Mouse (Mus musculus) spleen, postnatal 14 days (tissue): ENCODE data around the gene Itga10.
"Not testable (repeated sequence)": the region's sequence is repeated elsewhere in the genome, so short reads cannot be mapped to it uniquely, and the experiment has no call there.

ENCODE experiments used
- DNase-seq, 2 experiments: peaks; one replicate each; pipeline ENCODE4 v3.0.0; 2021 to 2022; ENCODE audit warnings: low spot score in 2 of 2

The Itga10 gene

DNA sequence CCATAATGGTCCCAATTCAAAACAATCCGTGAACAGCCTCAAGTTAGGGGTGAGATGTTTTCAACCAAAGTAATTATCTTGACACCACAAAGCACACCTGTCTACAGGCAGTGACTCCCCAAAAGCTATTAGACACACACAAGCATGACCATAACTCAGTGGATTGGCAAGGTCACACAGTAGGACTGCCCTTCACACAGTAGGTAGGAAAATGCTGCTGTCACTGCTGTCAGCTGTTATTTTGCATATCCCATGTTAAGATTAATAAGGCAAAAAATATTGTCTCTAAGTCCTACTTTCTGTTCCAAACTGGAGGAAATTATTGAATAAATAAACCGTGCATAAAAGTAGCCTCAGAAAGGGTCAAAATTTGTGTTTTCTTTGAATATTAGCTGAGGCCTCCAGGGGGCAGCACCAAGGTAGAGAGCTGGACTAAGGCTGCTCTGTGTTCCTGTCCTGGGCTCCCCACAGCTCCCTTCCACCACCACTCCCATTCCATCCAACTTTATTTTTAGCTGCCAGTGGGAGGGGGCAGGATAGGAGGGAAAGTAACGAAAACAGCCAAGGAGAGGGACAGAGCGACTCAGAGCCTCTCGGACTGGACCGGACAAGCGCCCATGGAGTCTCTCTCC, at the start of gene Itga10:
TSS of gene Itga10 (plus strand) at position 567 of the 632 bp plus-strand sequence.
- no peak for DNase-seq

DNA sequence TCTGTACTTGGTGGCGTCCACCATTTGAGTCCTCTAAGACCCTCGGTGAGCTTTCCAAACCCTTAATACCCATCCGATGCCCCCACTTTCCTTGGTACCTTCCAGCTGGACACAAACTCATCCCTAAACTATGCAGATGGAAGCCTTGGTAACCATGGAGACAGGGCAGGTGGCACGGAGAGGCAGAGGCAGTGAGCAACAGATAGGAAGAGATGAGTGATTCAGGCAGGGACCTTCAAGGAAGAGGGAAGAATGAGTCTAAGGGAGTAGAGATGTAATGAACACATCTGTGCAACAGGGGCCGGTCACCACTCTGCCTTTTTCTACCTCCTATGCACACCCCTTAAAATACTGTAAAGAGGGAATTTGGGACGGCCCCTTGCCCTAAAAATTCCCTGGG, 49.7 kb upstream of the Itga10 start:
- DNase-seq: no peak

DNA sequence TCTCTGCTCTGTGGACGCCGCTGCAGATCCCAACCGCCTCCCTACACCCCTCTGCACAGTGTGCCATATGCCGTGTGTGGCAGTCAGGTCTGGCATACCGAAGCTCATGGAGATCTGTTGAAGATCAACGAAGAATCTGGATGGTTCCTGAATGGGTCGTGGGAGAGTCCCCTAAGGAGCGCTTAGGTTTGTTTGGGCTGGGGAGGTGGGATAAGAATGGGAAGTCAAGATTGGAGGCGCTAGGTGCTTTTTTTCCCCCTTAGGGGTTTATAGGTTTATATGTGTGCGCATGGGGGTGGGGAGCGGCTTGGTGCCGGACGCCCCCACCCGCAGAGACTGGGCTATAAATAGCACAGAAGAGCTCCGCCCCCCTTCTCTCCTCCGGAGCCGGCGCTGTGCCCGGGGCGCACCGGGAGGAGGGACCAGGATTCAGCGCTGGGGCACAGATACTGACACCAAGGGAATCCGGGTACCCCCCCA, 49.1 kb upstream of the Itga10 start, which contains the start of gene Ankrd34a:
TSS of gene Ankrd34a (plus strand) at position 409 of the 480 bp plus-strand sequence.
- DNase-seq: no peak

DNA sequence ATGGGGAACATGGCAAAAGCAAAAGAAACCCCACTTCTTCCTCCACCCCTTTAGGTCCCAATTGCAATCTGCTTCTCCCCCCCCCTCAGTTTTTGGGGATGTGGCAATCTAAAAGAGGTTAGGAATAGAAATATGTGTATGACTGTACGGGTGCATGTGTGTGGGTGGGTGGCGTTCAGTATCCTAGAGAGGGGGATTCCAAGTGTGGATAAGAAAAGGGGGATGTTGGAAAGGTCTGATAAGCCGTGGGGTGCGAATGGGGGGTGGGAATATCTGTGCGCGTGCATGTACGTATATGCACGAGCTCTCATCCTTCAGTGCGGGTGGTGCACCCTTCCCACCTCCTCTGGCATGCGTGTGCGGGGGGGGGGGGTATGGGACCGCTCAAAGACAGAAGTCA, 48.5 kb upstream of the Itga10 start:
- no peak for DNase-seq

DNA sequence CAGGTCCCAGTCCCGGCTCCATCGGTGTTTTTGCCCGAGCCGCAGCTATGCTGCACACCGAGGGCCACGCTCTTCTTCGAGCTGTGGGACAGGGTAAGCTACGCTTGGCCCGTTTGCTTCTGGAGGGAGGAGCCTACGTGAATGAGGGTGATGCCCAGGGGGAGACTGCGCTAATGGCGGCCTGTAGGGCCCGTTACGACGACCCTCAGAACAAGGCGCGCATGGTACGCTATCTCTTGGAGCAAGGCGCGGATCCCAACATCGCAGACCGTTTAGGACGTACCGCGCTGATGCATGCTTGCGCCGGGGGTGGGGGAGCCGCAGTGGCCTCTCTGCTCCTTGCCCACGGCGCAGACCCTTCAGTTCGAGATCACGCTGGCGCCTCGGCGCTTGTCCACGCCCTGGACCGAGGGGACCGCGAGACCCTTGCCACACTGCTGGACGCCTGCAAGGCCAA, 47.9 kb upstream of the Itga10 start:
- DNase-seq: no peak

DNA sequence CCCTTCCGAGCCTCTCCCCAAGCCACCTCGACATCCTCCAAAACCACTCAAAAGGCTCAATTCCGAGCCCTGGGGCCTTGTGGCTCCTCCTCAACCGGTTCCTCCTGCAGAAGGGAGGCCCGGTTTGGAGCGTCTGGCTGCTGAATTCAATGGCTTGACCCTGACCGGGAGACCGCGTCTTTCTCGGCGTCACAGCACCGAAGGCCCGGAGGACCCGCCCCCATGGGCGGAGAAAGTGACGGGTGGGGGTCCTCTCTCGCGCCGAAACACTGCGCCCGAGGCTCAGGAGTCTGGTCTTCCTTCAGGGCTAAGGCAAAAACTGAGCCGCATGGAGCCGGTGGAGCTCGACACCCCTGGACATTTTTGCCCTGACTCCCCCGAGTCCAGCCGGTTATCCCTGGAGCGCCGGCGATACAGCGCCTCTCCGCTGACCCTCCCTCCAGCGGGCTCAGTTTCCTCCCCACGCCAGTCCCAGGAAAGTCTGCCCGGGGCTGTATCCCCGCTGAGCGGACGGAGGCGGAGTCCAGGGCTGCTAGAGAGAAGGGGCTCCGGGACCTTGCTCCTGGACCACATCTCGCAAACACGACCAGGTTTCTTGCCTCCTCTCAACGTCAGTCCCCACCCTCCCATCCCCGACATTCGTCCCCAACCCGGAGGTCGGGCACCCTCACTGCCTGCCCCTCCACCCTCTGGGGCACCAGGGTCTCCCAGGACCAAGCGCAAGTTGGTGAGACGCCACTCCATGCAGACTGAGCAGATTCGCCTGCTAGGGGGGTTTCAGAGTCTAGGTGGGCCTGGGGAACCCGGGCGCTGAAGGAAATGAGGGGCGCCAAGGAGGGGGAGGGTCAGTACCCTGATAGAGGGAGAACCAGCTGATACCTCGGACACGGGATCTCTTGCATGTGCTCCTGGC, 47.0 kb upstream of the Itga10 start:
- no peak for DNase-seq

DNA sequence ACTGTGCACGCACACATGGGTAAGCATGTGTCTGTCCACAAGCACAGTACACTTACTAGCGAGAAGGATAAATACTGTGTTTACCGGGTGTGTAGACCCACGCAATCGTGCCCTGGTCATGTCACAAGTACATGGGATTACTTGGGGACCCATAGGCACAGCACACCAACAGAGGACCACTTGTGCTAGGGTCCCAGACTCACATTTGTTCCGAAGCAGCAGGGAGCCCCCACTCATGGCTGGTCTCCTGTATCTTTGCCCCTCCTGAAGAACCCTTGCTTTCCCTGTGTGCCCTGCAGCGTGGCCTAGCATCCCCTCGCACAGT, 46.4 kb upstream of the Itga10 start:
- no peak for DNase-seq

DNA sequence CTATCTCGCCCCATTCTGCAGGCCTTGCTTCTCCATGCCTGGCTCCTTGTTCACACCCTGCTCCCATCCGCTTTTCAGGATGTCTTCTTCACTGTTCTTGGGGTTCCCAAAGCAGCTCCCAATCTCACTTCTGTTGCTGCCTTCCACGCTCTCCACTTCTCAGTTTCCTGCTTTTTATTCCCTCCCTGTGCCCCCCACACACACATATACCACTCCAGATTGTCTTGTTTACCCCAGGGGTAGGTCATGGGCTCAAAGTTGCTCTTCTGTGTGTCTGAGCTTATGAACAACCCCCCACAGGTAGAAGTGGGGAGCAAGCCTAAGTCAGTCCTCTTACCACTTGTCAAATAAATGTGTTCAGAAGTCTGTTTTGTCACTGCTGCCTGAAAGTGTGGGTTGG, 46.0 kb upstream of the Itga10 start:
- DNase-seq: no peak

DNA sequence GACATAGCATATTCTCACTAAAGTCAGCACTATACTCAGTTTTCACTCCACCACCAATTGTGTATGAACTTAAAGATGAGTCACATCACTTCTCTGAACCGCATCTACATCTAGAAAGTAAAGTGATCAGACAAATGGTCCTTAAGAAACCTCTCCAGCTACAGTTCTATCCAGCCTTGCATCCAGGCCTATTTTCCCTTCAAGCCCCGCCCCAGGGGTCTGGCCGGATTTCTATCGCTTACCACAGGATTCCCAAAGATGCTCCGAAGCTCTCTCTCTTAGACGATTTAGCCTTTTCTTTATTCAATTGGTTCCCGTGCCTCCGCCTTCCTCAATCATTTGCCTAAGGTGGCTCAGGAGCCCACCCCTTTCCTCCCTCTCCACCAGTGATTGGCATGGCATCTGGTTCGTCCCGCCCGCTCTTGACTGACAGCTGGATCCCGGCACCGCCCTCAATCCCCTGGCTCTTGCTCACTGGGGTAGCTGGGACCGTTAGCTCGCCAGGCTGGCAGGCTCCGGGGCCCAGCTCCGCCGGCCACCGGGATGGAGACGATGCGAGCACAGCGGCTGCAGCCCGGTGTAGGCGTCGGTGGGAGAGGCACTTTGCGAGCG, 44.6 kb upstream of the Itga10 start, which contains the start of gene Lix1l:
TSS of gene Lix1l (plus strand) at position 511 of the 612 bp plus-strand sequence.
- DNase-seq: peak; percentile 55 to 66

DNA sequence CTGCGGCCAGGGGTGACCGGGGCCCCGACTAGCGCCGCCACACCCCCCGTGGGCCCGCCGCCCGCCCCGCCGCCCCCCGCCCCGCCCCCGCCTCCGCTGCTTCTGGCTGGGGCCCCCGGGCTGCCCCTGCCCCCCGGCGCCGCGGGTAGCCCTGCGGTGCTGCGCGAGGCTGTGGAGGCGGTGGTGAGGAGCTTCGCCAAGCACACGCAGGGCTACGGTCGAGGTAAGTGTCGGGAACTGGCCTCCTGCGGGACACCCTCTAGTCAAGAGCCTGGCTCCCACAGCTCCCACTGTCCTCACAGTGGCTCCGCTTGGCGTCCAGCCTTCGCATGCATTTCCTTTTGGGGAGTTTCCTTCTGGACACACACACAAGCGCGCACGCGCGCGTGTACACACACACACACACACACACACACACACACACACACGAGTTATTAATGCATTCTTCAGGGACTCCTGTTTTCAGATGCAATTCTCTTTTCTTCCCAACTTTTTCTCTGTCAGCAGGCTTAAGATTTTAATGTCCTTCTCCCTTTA, 44.1 kb upstream of the Itga10 start:
- DNase-seq: no peak

DNA sequence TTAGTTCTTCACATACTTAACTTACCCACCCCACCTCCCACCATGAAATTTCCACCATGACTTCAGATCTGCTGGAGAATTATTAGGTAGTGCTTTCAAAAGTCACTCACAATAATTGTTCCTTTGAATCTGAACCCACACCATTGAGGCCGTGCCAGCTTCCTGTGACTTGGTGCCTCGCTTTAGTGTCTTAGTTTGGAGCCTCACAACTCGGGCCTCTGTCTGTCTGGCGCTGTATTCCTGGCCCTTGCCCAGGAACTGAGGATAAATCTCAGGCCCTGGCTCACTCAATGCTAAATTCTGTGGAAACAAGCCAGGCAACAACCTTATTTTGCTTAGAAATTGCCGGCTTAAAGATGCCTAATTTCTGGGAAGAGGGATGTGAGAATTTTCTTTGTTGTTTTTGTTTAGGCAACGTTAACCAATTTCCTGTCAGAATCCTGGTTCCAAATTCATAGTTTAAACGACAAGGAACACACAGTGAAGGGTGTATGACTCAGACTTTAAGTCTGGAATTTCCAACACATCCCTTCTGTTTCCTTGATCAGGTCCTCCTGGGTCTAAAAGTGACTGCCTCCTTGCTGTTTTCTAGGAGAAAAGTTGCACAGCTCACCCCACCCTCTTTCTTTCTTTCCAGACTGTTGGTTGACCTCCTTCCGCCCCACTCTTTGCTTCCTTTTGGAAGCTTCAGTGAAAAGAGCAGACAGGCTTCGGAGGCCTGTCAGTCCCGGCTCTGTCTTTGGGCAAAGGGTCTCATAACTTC, 43.3 kb upstream of the Itga10 start:
- no peak for DNase-seq

DNA sequence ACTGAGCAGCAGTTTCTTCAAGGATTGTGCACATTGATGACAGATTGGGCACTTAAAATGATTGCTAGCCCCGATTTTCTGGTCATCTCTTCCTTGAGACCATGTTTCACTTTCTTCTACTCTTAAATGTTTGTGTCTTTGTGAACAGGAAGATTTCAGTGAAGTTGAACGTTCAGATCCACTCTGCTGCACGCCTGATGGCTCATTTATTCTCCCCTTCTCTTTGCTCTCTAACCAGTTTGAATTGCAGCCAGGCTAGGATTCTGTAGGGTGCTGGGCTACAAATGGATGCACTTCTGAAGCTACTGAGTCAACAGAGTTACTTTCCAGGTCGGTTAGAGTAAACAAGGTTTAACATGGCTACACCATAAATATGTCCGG, 42.7 kb upstream of the Itga10 start:
- DNase-seq: no peak

DNA sequence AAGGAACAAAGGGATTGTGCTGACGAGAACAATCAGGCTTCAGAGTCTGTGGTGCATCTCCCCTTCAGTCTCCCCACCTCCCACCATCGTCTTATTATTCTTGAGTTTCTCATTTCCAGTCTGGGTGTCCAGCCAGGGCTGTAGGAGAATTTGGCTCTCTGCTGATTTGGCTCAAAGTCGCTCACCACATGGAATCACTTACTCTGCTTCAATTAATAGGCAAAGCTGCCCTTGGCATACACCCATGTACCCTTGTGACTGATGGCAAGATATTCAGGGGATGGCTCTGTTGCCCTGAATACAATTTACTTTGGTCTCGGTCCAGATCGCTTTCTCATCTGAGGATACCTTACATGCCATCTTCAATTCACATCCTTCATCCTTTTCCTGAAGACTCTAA, 42.1 kb upstream of the Itga10 start:
- no peak for DNase-seq

DNA sequence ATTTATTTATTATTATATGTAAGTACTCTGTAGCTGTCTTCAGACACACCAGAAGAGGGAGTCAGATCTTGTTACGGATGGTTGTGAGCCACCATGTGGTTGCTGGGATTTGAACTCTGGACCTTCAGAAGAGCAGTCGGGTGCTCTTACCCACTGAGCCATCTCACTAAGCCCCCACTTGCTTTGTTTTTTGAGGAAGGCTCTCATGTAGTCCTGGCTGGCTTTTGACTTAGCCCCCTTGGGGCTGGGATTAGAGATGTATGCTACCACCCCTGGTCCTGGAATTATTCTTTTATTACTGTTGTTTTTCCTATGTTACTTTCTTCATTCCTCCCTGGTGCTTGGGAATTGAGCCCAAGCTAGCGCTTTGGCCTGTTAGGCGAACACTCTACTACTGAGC, 39.4 kb upstream of the Itga10 start:
- not testable (repeated sequence) for DNase-seq

DNA sequence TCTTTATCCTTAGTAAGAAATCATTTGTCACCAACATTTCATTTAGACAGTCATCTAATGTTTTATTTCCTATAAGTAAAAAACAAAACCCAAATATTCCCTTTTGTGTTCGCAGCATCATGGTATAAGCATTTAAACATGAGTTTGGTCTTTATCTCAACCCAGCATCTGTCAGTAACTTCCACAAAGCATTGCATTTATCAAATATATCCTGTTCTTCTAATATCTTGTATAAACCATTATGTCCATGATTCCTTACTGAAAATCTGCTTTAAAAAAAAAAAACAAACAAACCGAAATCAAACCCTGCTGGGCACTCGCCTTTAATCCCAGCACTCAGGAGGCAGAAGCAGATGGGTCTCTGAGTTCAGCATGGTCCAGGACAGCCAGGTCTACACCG, 38.8 kb upstream of the Itga10 start:
- DNase-seq: no peak

DNA sequence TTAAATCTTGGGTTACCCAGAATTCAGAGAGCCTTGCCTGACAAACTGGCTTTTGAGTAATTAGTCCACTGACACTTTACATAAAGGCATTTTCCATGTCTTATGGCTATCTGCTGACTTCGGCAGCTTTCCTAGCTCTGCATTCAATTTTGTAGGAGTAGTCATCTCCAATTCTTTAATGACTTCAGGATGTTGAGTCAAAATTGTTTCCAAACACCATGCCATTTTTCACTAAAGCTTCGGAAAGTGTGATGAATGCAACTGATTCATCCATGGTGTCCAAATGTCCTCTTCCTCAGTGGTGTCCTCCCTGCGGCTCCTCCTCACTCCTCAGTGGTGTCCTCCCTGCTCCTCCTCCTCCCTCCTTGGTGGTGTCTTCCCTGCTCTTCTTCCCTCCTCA, 27.4 kb upstream of the Itga10 start:
- no peak for DNase-seq

DNA sequence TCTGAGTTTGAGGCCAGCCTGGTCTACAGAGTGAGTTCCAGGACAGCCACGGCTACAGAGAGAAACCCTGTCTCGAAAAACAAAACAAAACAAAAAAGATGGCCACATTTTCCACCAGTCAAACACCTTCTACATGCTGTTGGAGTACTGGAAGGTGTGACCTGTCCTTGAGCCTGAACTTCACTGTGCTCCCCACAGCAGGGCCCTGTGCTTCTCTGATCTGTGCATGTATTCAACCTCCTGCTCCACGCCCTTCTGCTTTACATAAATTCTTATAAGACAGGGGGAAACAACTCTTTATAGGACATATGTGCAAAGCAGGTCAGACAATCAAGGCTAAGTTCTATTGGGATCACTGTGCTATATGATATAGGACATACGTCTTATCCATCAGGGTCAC, 22.2 kb upstream of the Itga10 start:
- DNase-seq: no peak

DNA sequence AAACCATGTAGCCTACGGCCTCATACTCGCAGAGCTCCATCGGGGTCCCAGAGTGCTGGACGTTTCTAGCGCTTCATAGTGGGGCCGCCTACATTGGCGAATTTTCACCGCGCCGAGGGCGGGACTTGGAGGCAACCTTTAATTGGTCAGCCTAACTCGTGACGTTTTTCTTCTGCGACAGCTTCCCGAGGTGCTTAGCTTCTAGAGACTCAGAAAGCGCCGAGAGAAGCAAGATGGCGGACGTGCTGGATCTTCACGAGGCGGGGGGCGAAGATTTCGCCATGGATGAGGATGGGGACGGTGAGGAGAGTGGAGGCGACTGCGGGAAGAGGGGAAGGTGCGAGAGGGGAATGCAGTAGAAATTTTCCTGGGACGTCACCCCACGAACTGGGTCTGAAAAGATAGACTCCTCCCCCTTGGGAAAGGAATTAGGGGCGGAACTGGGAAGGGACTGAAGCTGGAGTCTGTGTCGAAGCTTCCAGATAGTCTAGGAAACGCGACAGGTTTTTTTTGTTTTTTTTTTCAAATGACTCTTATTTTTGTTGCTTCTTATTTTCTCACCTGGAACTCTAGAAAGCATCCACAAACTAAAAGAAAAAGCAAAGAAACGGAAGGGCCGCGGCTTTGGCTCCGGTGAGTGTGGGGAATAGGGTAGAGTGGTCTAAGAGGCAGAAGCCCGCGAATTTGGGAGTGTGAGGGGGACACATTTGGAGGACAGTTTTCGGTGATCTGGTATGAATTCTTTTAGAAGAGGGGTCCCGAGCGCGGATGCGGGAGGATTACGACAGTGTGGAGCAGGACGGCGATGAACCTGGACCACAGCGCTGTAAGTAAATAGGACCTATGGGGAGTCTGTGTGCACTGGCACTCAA, 15.4 kb upstream of the Itga10 start, which contains the start of gene Rbm8a:
TSS of gene Rbm8a (plus strand) at position 205 of the 872 bp plus-strand sequence.
- DNase-seq: peak; percentile 85 to 93

DNA sequence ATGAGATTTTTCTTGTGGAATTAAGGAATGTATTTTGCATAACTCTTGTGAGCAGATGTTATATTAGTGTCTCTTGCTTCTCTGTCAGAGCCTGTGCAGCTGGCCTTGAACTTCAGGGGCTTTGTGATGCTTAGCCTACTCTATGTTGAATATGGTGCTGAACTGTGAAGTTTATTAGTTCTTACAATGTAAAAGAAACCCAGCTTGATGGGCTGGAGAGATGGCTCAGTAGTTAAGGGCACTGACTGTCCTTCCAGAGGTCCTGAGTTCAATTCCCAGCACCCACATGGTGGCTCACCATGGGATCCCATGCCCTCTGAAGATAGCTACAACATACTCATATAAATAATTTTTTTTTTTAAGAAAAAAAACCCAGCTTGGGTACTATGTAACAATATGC, 13.3 kb upstream of the Itga10 start:
- no peak for DNase-seq

DNA sequence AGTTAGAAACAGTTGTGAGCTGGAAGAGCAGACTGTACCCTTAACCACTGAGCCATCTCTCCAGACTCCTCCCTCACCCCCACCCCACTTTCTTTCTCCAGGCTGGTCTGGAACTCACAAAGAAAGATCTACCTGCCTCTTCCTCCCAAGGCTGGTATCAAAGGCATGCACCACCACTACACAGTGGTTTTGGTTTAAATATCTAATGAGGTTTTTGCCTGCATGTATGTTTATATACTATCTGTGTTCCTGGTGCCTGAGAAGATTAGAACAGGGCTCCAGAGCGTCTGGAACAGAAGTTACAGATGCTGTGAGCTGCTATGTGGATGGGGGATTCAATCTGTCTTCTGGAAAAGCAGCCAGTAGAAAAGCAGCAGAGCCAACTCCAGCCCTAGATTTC, 11.4 kb upstream of the Itga10 start:
- DNase-seq: no peak
